Mouse (Mus musculus): Measurements from ENCODE around the gene Hsd17b12. TPM values are rescaled to one million over a fixed set of nuclear protein-coding genes. Genes with fewer than 3 reads are reported as not detected.
A peak's percentile ranks its signal among the peaks of the same experiment; 100 is the strongest.

Hsd17b12 gene
- polyA plus RNA-seq, 1 experiment from 2014 or later = 102 TPM

- H3K36me3 ChIP-seq (ENCODE audit: insufficient read depth, low read length) = peaks cover 6% of the 10 kb centered on the region; the same call in 1 of the 2 replicates
- H3K4me2 ChIP-seq (ENCODE audit: low read length) = no peak overlapping the region
- H3K4me1 ChIP-seq (replicated peaks; ENCODE audit: insufficient read depth, low read length) = no peaks in the 10 kb centered on the region
- H3K27me3 ChIP-seq (ENCODE audit: insufficient read depth, low read length) = no peaks in the 10 kb centered on the region
- ATAC-seq (replicated peaks; ENCODE audit: low FRiP score, low read depth) (no peak), DNase-seq (ENCODE audit: low spot score) (peak; percentile 14)
- TF ChIP-seq CTCF (IDR thresholded peaks at IDR 0.05; ENCODE audit: low read depth) = no peak
- no peak overlapping the region for H3K9ac ChIP-seq (ENCODE audit: low read depth, low read length)
- no peak overlapping the region for H3K4me3 ChIP-seq (replicated peaks; ENCODE audit: low read depth, low read length)
- no peak overlapping the region for H3K27ac ChIP-seq
- no peaks in the 10 kb centered on the region for H3K9me3 ChIP-seq (replicated peaks; ENCODE audit: low read length)
- 50% methylated on average over 6 of the region's 6 CpGs for WGBS
These were observed 112.2 kb downstream of the Hsd17b12 start for GRCm38 (mm10) chr2:94045411-94046090.

- no peak overlapping the region for H3K9ac ChIP-seq (ENCODE audit: low read depth, low read length)
- no peaks in the 10 kb centered on the region for H3K4me1 ChIP-seq (replicated peaks; ENCODE audit: insufficient read depth, low read length)
- H3K36me3 ChIP-seq (ENCODE audit: insufficient read depth, low read length) = peaks cover 6% of the 10 kb centered on the region; the same call in 1 of the 2 replicates
- H3K27me3 ChIP-seq (ENCODE audit: insufficient read depth, low read length) = no peaks in the 10 kb centered on the region
- DNase-seq (ENCODE audit: low spot score) = no peak
- no peak for ATAC-seq (replicated peaks; ENCODE audit: low FRiP score, low read depth)
- WGBS = 81% methylated on average over 2 of the region's 2 CpGs
- TF ChIP-seq CTCF (IDR thresholded peaks at IDR 0.05; ENCODE audit: low read depth) = no peak
- H3K4me3 ChIP-seq (replicated peaks; ENCODE audit: low read depth, low read length) = no peak overlapping the region
- no peak overlapping the region for H3K27ac ChIP-seq
- H3K9me3 ChIP-seq (replicated peaks; ENCODE audit: low read length) = no peaks in the 10 kb centered on the region
- H3K4me2 ChIP-seq (ENCODE audit: low read length) = no peak overlapping the region
These were observed 113.6 kb downstream of the Hsd17b12 start for GRCm38 (mm10) chr2:94044174-94044573.

DNA sequence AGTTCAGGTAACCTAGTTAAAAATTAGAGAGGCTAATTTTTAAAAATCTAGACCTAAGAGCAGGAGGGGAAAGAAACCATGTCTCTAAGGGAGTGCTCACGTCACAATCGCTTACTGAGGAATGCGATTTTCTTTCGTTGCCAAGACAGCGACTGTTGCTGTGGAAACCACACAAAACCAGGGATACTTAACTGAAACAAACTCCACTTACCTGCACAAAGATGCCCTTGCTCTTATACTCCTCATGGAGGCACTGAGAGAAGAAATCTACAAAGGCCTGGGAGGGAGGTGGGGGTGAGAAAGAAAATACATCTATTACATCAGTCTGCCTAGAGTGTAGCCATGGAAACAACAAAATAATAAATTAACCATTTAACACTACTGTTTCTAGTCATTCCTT, 114.1 kb downstream of the Hsd17b12 start:
- H3K4me2 ChIP-seq (ENCODE audit: low read length) = no peak overlapping the region
- 68% methylated on average over 5 of the region's 5 CpGs for WGBS
- H3K4me1 ChIP-seq (replicated peaks; ENCODE audit: insufficient read depth, low read length) = no peaks in the 10 kb centered on the region
- DNase-seq (ENCODE audit: low spot score) (no peak), ATAC-seq (replicated peaks; ENCODE audit: low FRiP score, low read depth) (no peak)
- H3K4me3 ChIP-seq (replicated peaks; ENCODE audit: low read depth, low read length) = no peak overlapping the region
- no peaks in the 10 kb centered on the region for H3K9me3 ChIP-seq (replicated peaks; ENCODE audit: low read length)
- TF ChIP-seq CTCF (IDR thresholded peaks at IDR 0.05; ENCODE audit: low read depth) = no peak
- no peaks in the 10 kb centered on the region for H3K27me3 ChIP-seq (ENCODE audit: insufficient read depth, low read length)
- no peak overlapping the region for H3K9ac ChIP-seq (ENCODE audit: low read depth, low read length)
- no peak overlapping the region for H3K27ac ChIP-seq
- H3K36me3 ChIP-seq (ENCODE audit: insufficient read depth, low read length) = peaks cover 6% of the 10 kb centered on the region; the same call in 1 of the 2 replicates

DNA sequence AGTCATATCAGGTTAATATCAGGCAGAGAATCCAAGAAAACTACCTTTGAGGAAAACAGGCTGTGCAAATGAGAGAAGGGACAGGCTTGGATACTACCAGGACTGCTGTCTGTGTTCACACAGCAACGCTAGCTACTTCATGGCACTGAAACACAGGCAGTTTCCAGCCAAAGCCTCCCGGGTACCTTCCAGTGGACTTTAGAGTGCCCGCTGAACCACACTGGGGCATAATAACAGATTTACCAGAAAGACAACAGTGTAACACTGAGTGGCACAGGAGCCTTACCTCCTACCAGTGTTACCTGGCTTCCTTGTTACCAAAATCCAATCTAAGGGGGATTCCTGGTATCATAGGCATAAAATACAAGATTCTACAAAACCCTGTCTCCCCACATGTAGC, 115.3 kb downstream of the Hsd17b12 start:
- no peaks in the 10 kb centered on the region for H3K27me3 ChIP-seq (ENCODE audit: insufficient read depth, low read length)
- H3K4me2 ChIP-seq (ENCODE audit: low read length) = no peak overlapping the region
- H3K4me1 ChIP-seq (replicated peaks; ENCODE audit: insufficient read depth, low read length) = no peaks in the 10 kb centered on the region
- no peak overlapping the region for H3K4me3 ChIP-seq (replicated peaks; ENCODE audit: low read depth, low read length)
- WGBS = 96% methylated on average over 3 of the region's 3 CpGs
- H3K27ac ChIP-seq = no peak overlapping the region
- DNase-seq (ENCODE audit: low spot score) = no peak
- TF ChIP-seq CTCF (IDR thresholded peaks at IDR 0.05; ENCODE audit: low read depth) = no peak
- H3K9ac ChIP-seq (ENCODE audit: low read depth, low read length) = no peak overlapping the region
- H3K9me3 ChIP-seq (replicated peaks; ENCODE audit: low read length) = no peaks in the 10 kb centered on the region
- H3K36me3 ChIP-seq (ENCODE audit: insufficient read depth, low read length) = peaks cover 6% of the 10 kb centered on the region; the same call in 1 of the 2 replicates
- no peak for ATAC-seq (replicated peaks; ENCODE audit: low FRiP score, low read depth)

GRCm38 (mm10) chr2:94040391-94041125, 117.2 kb downstream of the Hsd17b12 start:
- no peak for DNase-seq (ENCODE audit: low spot score)
- no peak for TF ChIP-seq CTCF (IDR thresholded peaks at IDR 0.05; ENCODE audit: low read depth)
- ATAC-seq (replicated peaks; ENCODE audit: low FRiP score, low read depth) = no peak
- Histone ChIP-seq H3K27me3 (ENCODE audit: insufficient read depth, low read length) (no peaks in the 10 kb centered on the region), H3K9ac (ENCODE audit: low read depth, low read length) (no peak overlapping the region), H3K4me1 (replicated peaks; ENCODE audit: insufficient read depth, low read length) (no peaks in the 10 kb centered on the region), H3K9me3 (replicated peaks; ENCODE audit: low read length) (no peaks in the 10 kb centered on the region), H3K27ac (no peak overlapping the region), H3K4me3 (replicated peaks; ENCODE audit: low read depth, low read length) (no peak overlapping the region), H3K4me2 (ENCODE audit: low read length) (no peak overlapping the region), H3K36me3 (ENCODE audit: insufficient read depth, low read length) (peaks cover 6% of the 10 kb centered on the region; the same call in 1 of the 2 replicates)
- 90% methylated on average over 5 of the region's 5 CpGs for WGBS

GRCm38 (mm10) chr2:94035428-94036331, 122.1 kb downstream of the Hsd17b12 start:
- no peaks in the 10 kb centered on the region for H3K9me3 ChIP-seq (replicated peaks; ENCODE audit: low read length)
- peak; percentile 87 for TF ChIP-seq CTCF (IDR thresholded peaks at IDR 0.05; ENCODE audit: low read depth)
- peaks cover 5% of the 10 kb centered on the region for H3K36me3 ChIP-seq (ENCODE audit: insufficient read depth, low read length)
- H3K4me2 ChIP-seq (ENCODE audit: low read length) = no peak overlapping the region
- no peak overlapping the region for H3K27ac ChIP-seq
- H3K9ac ChIP-seq (ENCODE audit: low read depth, low read length) = no peak overlapping the region
- H3K27me3 ChIP-seq (ENCODE audit: insufficient read depth, low read length) = no peaks in the 10 kb centered on the region
- 75% methylated on average over 9 of the region's 9 CpGs for WGBS
- no peak overlapping the region for H3K4me3 ChIP-seq (replicated peaks; ENCODE audit: low read depth, low read length)
- no peak for ATAC-seq (replicated peaks; ENCODE audit: low FRiP score, low read depth)
- peak; percentile 73 for DNase-seq (ENCODE audit: low spot score)
- H3K4me1 ChIP-seq (replicated peaks; ENCODE audit: insufficient read depth, low read length) = no peaks in the 10 kb centered on the region

Measured in kidney, postnatal 0 days (tissue).